In the genomic region with DNA sequence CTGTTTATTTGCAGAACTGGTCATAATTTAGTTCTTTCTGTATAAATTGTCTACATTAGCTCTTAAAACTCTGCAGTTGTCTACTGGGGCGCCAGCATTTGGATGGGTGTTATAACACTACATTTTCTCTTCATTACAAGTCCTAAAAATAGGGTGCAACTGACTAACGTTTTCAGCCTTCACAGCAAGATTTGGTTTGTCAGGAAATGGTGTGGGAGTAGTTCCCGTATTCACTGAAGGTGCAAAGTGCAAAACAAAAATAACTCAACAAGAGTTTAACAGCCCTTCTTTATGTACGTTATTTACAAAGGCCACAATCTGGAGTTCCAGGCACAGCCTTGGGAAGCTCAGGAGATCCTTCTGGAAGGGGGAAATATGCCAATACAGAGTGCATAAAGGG, we compare ENCODE assay signal across 16 mouse cellular contexts.
DNase-seq lines count a peak whose midpoint lies in the region; ATAC-seq and TF ChIP-seq lines count a peak whose summit lies in the region.
"Had no signal": no experiment of that assay in that cellular context is flagged by ENCODE, and none has a peak within 500 bp of the region (broad histone marks: within the 10 kb centered on the region; RNA-seq: fewer than 3 reads in every experiment).

No protein-coding gene starts in this region.

- no peak overlapping the region for H3K4me3 ChIP-seq in olfactory bulb, adult 2 months (ENCODE audit: insufficient read depth, low read depth, low read length)
- H3K4me3 ChIP-seq: embryonic facial prominence, embryonic 15.5 days; limb, embryonic 15.5 days; midbrain, embryonic 13.5 days; neural tube, embryonic 12.5 days had no signal

- 33% methylated on average over 4 of the region's 4 CpGs for WGBS in olfactory bulb, adult 2 months

- DNase-seq in layer of hippocampus, adult 9-11 months, result peak; percentile 64
- DNase-seq in layer of hippocampus, postnatal 14 days (ENCODE audit: low spot score in 2 of 2), result no peak
- peak; percentile 89 for DNase-seq in brain, adult 2 months (ENCODE audit: low read depth, low spot score)
- peak; percentile 38 for DNase-seq in induced T-regulatory cell, adult 2 months (ENCODE audit: low read depth)
- DNase-seq in heart, postnatal 25 days (ENCODE audit: low spot score), result no peak
- DNase-seq: adrenal gland, postnatal 10 days; cerebellum, postnatal 36 days; kidney, postnatal 4 days; thymus, postnatal 4 days had no signal

- TF ChIP-seq POLR2A in olfactory bulb, adult 2 months (IDR thresholded peaks at IDR 0.05; ENCODE audit: insufficient read depth, low read depth, low read length), result no peak

- ATAC-seq in megakaryocyte, adult 5-6 weeks (ENCODE audit: poor library complexity, severe bottlenecking), result no peak
- ATAC-seq: hindbrain, postnatal 0 days; midbrain, embryonic 13.5 days had no signal

- intact Hi-C loops in heart, postnatal 25 days (cut with DNase I), result no loop called here

- no peaks in the 10 kb centered on the region for H3K4me1 ChIP-seq in olfactory bulb, adult 2 months (ENCODE audit: control insufficient read depth, insufficient read depth, low read length)
- H3K4me1 ChIP-seq: embryonic facial prominence, embryonic 15.5 days; limb, embryonic 15.5 days; midbrain, embryonic 13.5 days; neural tube, embryonic 12.5 days had no signal

- no peak for TF ChIP-seq CTCF in olfactory bulb, adult 2 months (IDR thresholded peaks at IDR 0.05; ENCODE audit: insufficient read depth, low read depth, low read length)

- peak overlapping the region; percentile 45; the same call in 1 of the 2 replicates for H3K27ac ChIP-seq in olfactory bulb, adult 2 months (ENCODE audit: insufficient read depth, low read depth, low read length)
- H3K27ac ChIP-seq: embryonic facial prominence, embryonic 15.5 days; hindbrain, postnatal 0 days; limb, embryonic 15.5 days; midbrain, embryonic 13.5 days; neural tube, embryonic 12.5 days had no signal

Comparison
In these comparisons a context has a peak if more than half of its experiments do, and no peak if none do; other contexts are left out.
1. DNase-seq: peak in layer of hippocampus, adult 9-11 months (single experiment), brain, adult 2 months (single experiment) and induced T-regulatory cell, adult 2 months (single experiment); none in layer of hippocampus, postnatal 14 days (0 of 2) and heart, postnatal 25 days (single experiment).